Mouse (Mus musculus) ES-Bruce4 (cell line): ENCODE data around the gene Plk2. TPM values are rescaled to one million over a fixed set of nuclear protein-coding genes. Genes with fewer than 3 reads are reported as not detected.

Source experiments
- H3K27ac ChIP-seq: 2 replicates; pipeline ENCODE4 v1.5.1; 2012; ENCODE audit warnings: low read length, inconsistent platforms; ENCODE audit not compliant: insufficient read depth
- H3K27me3 ChIP-seq: 2 replicates; pipeline ENCODE4 v1.6.1; 2012; ENCODE audit warnings: mild to moderate bottlenecking, low read length, inconsistent platforms; ENCODE audit not compliant: control insufficient read depth, poor library complexity, insufficient read depth, severe bottlenecking
- H3K36me3 ChIP-seq: 2 replicates; pipeline ENCODE4 v1.6.1; 2012; ENCODE audit warnings: inconsistent platforms, mild to moderate bottlenecking, low read length, moderate library complexity; ENCODE audit not compliant: control insufficient read depth, poor library complexity, insufficient read depth, severe bottlenecking
- H3K4me1 ChIP-seq: one replicate; pipeline ENCODE4 v1.8.1; 2011; ENCODE audit warnings: low read length; ENCODE audit not compliant: control insufficient read depth, insufficient read depth
- H3K4me3 ChIP-seq: 2 replicates; pipeline ENCODE4 v1.5.1; 2011; ENCODE audit warnings: low read depth, mild to moderate bottlenecking, low read length
- H3K9ac ChIP-seq: 2 replicates; pipeline ENCODE4 v1.6.1; 2012; ENCODE audit warnings: low read depth, mild to moderate bottlenecking, inconsistent platforms; ENCODE audit not compliant: poor library complexity, severe bottlenecking
- H3K9me3 ChIP-seq: replicated peaks from 2 replicates; pipeline ENCODE4 v1.6.1; 2012; ENCODE audit warnings: mild to moderate bottlenecking, low read length, inconsistent platforms; ENCODE audit not compliant: control insufficient read depth, poor library complexity, insufficient read depth, severe bottlenecking
- CTCF ChIP-seq: IDR thresholded peaks from one replicate; pipeline ENCODE4 v1.8.1; 2011; ENCODE audit warnings: low read depth, low read length
- EP300 ChIP-seq: IDR thresholded peaks from 2 replicates; pipeline ENCODE4 v1.6.1; 2011; ENCODE audit warnings: low read depth, low read length; ENCODE audit not compliant: insufficient read depth
- POLR2A ChIP-seq: IDR thresholded peaks from one replicate; pipeline ENCODE4 v1.8.1; 2011; ENCODE audit warnings: low read length; ENCODE audit not compliant: insufficient read depth
- polyA plus RNA-seq: library from polyadenylated mRNA; stranded (reverse); fragments of >200 nt; gene quantifications from 2 replicates; pipeline ENCODE4 v1.2.4, GENCODE M21; 2011; ENCODE audit warnings: low read depth; ENCODE audit not compliant: missing spikeins, insufficient read depth, insufficient read length

Gene Plk2
- polyA plus RNA-seq, 1 experiment, result 92.8 TPM

DNA sequence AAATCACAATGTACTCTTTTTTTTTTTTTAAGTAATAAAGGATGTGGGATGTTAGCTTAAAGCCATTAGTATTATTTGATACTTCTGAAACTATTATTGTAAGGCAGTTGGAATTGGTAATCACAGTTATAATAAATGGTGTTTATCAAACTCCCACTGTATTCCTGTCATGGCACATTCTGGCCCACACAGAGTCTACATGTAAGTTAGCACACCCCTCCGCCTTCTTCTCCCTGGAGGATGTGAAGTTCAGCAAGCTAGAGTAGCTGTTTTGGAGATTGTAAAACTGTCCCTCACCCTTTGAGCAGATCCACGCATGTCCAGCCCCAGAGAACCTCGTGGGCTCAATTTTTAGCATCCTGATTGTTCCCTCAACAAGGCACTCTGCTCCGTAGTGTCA lies 37.8 kb downstream of the Plk2 start:
- TF ChIP-seq CTCF, result no peak
- TF ChIP-seq EP300, result no peak
- TF ChIP-seq POLR2A, result no peak
- Histone ChIP-seq H3K27me3 (no peaks in the 10 kb centered on the region), H3K4me3 (no peak overlapping the region), H3K36me3 (no peaks in the 10 kb centered on the region), H3K27ac (no peak overlapping the region), H3K9ac (no peak overlapping the region), H3K4me1 (no peaks in the 10 kb centered on the region), H3K9me3 (peaks cover 8% of the 10 kb centered on the region)

- TF ChIP-seq POLR2A (no peak), CTCF (no peak), EP300 (no peak)
- H3K4me1 ChIP-seq, result no peaks in the 10 kb centered on the region
- no peaks in the 10 kb centered on the region; the same call in 1 of the 2 replicates for H3K9me3 ChIP-seq
- no peak overlapping the region for H3K4me3 ChIP-seq
- H3K27ac ChIP-seq, result no peak overlapping the region
- H3K27me3 ChIP-seq, result no peaks in the 10 kb centered on the region
- H3K36me3 ChIP-seq, result no peaks in the 10 kb centered on the region
- H3K9ac ChIP-seq, result no peak overlapping the region
Observed at GRCm38 (mm10) chr13:110436692-110437091, 41.8 kb downstream of the Plk2 start.

DNA sequence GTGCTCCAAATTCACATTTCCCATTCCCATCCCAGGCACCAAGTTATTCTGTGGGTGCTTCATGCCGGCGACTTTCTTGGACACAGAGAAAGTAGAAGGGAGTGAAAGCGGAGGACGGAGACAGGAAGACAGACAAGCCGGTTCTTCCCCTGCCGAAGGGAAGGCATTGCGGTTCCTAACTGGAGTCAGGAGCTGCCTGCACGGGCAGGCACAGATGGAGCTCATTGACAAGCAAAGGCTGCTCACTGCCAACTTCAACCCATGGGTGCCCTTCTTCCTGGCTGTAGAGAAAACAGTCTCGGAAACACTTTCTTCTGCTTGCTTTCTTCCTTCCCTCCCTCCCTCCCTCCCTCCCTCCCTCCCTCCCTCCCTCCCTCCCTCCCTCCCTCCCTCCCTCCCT lies 43.8 kb downstream of the Plk2 start:
- Histone ChIP-seq H3K36me3 (no peaks in the 10 kb centered on the region), H3K9me3 (no peaks in the 10 kb centered on the region; the same call in 1 of the 2 replicates), H3K9ac (no peak overlapping the region), H3K4me1 (no peaks in the 10 kb centered on the region), H3K4me3 (no peak overlapping the region), H3K27me3 (no peaks in the 10 kb centered on the region), H3K27ac (no peak overlapping the region)
- TF ChIP-seq POLR2A (no peak), EP300 (no peak), CTCF (no peak)

DNA sequence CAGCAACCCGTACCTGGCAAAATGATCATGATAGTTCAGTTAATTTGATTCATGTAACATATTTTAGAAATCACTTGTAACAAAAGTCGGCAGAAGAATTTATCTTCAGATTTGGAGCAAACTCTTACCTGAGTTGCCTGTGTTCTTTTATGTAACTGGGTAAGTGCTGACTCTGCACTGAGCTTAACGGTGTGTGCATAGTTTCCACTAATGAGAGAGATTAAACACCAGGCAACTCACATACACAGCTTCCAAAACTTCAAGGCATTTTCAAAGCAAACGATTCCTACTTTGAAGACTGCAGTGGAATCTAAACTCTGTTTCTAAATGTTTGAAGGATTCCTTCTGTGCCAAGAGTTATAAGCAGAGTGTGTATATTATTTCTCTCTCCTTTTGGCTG lies 49.5 kb downstream of the Plk2 start:
- peaks cover 2% of the 10 kb centered on the region for H3K4me1 ChIP-seq
- H3K27ac ChIP-seq, result no peak overlapping the region
- no peaks in the 10 kb centered on the region for H3K27me3 ChIP-seq

GRCm38 (mm10) chr13:110444894-110445293 lies 50.0 kb downstream of the Plk2 start:
- no peaks in the 10 kb centered on the region for H3K36me3 ChIP-seq
- no peaks in the 10 kb centered on the region for H3K27me3 ChIP-seq
- no peak overlapping the region for H3K27ac ChIP-seq
- TF ChIP-seq CTCF (no peak), POLR2A (no peak), EP300 (no peak)
- H3K9me3 ChIP-seq, result no peaks in the 10 kb centered on the region
- peaks cover 2% of the 10 kb centered on the region for H3K4me1 ChIP-seq
- no peak overlapping the region for H3K4me3 ChIP-seq
- no peak overlapping the region for H3K9ac ChIP-seq

More for the DNA sequence above, 49.5 kb downstream of the Plk2 start:
- no peaks in the 10 kb centered on the region for H3K9me3 ChIP-seq
- H3K9ac ChIP-seq, result no peak overlapping the region
- no peaks in the 10 kb centered on the region for H3K36me3 ChIP-seq
- no peak overlapping the region for H3K4me3 ChIP-seq
- TF ChIP-seq EP300 (no peak), CTCF (no peak), POLR2A (no peak)

GRCm38 (mm10) chr13:110446434-110446833 lies 51.6 kb downstream of the Plk2 start:
- peaks cover 2% of the 10 kb centered on the region for H3K4me1 ChIP-seq
- H3K27me3 ChIP-seq, result no peaks in the 10 kb centered on the region
- no peak overlapping the region for H3K9ac ChIP-seq
- TF ChIP-seq CTCF (no peak), POLR2A (no peak), EP300 (no peak)
- no peaks in the 10 kb centered on the region for H3K36me3 ChIP-seq
- no peak overlapping the region for H3K4me3 ChIP-seq
- no peaks in the 10 kb centered on the region for H3K9me3 ChIP-seq
- no peak overlapping the region for H3K27ac ChIP-seq

DNA sequence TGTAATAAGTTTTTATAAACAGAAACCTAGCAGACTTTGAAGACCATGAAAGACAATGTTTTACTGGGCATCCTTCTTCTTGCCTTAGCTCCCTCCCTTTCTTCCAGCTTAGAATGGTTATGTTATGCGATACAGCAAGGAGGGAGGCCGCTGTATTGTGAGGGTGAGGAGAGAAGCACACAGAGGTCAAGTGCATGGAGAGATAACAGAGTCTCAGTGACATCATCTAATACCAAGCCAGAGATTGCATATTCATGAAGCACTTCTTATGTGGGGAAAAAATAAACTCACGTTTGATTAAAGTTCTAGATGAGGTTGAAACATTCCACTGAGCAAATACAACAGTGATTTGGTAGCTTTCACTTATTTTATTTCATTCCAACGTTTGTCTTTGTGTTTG lies 55.2 kb downstream of the Plk2 start:
- no peaks in the 10 kb centered on the region for H3K27me3 ChIP-seq
- no peak overlapping the region for H3K9ac ChIP-seq
- H3K4me1 ChIP-seq, result peaks cover 2% of the 10 kb centered on the region
- no peak overlapping the region for H3K27ac ChIP-seq
- H3K4me3 ChIP-seq, result no peak overlapping the region
- no peak for TF ChIP-seq EP300
- no peak for TF ChIP-seq CTCF
- TF ChIP-seq POLR2A, result no peak
- H3K9me3 ChIP-seq, result no peaks in the 10 kb centered on the region
- no peaks in the 10 kb centered on the region for H3K36me3 ChIP-seq

Other genes with a start within 250 kb of the Plk2 start
- gene Rab3c, start 114.0 kb upstream of the Plk2 start, polyA plus RNA-seq, result 0.37 TPM in 1 of 2 replicates, not detected in the other
- gene Gapt, start 37.8 kb upstream of the Plk2 start, polyA plus RNA-seq, result not detected in 2 replicates